Mouse (Mus musculus) retina, postnatal 7 days (tissue): ENCODE data around the gene Gm28102.
"Not testable (repeated sequence)": the region's sequence is repeated elsewhere in the genome, so short reads cannot be mapped to it uniquely, and the experiment has no call there.

Experiments
- DNase-seq: peaks from one replicate; pipeline ENCODE4 v3.0.0-alpha.2; 2012; ENCODE audit warnings: low read depth, low spot score

Gene Gm28102

GRCm38 (mm10) chrY:88053015-88053414, at the start of gene Gm28102:
Gm28102 (plus strand) TSS chrY:88053315.
- not testable (repeated sequence) for DNase-seq
